Comparison of ENCODE assay signal across 22 mouse cellular contexts in the genomic region with DNA sequence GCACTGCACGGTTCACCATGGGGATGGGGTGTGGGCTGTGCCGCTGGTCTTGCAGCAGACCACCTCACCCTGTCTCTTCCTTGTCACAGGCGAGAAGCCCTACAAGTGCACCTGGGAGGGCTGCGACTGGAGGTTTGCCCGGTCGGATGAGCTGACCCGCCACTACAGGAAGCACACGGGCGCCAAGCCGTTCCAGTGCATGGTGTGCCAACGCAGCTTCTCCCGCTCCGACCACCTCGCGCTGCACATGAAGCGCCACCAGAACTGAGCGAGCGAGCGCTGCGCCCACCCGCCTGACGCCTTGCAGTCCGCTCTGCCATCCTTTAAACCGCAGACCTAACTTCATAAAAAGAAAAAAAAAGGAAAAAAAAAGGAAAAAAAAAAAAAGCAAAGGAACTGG. TPM values are rescaled to one million over a fixed set of nuclear protein-coding genes. Genes with fewer than 3 reads are reported as not detected.
DNase-seq lines count a peak whose midpoint lies in the region; ATAC-seq and TF ChIP-seq lines count a peak whose summit lies in the region.
"Had no signal": no experiment of that assay in that cellular context is flagged by ENCODE, and none has a peak within 500 bp of the region (broad histone marks: within the 10 kb centered on the region; RNA-seq: fewer than 3 reads in every experiment).

No protein-coding gene starts in this region.

- no peaks in the 10 kb centered on the region for H3K9me3 ChIP-seq in heart, embryonic 13.5 days
- H3K9me3 ChIP-seq: forebrain, embryonic 13.5 days had no signal

- ATAC-seq in heart, embryonic 13.5 days (ENCODE audit: extremely low read depth, insufficient number of reproducible peaks, low FRiP score, low TSS enrichment): no peak
- ATAC-seq: forebrain, embryonic 13.5 days; forebrain, postnatal 0 days; hindbrain, embryonic 16.5 days; inflammation-experienced regulatory T-cells, adult 6 months; Patski had no signal

- no peak for TF ChIP-seq POLR2A in testis, adult 2 months (IDR thresholded peaks at IDR 0.05; ENCODE audit: control insufficient read depth, low read depth, low read length)

- H3K4me3 ChIP-seq in heart, embryonic 13.5 days: no peak overlapping the region
- H3K4me3 ChIP-seq in testis, adult 2 months (ENCODE audit: control insufficient read depth, low read depth, low read length): peak overlapping the region; percentile 16; the same call in 1 of the 2 replicates
- H3K4me3 ChIP-seq: forebrain, embryonic 13.5 days; heart, adult 2 months had no signal

- H3K4me1 ChIP-seq in heart, embryonic 13.5 days: no peaks in the 10 kb centered on the region
- no peaks in the 10 kb centered on the region; the same call in none of the 2 replicates for H3K4me1 ChIP-seq in testis, adult 2 months (ENCODE audit: control insufficient read depth, insufficient read depth, low read length)
- H3K4me1 ChIP-seq: forebrain, embryonic 13.5 days had no signal

- intact Hi-C loops in heart, postnatal 10 days (cut with DNase I): no loop called here

- no peak overlapping the region for H3K9ac ChIP-seq in heart, embryonic 13.5 days
- H3K9ac ChIP-seq: forebrain, embryonic 13.5 days; forebrain, postnatal 0 days had no signal

- H3K36me3 ChIP-seq in heart, embryonic 13.5 days: peaks cover 8% of the 10 kb centered on the region; the same call in 1 of the 2 replicates
- H3K36me3 ChIP-seq in testis, adult 2 months (ENCODE audit: control insufficient read depth, insufficient read depth, low read length): no peaks in the 10 kb centered on the region

- no peak for TF ChIP-seq CTCF in testis, adult 2 months (IDR thresholded peaks at IDR 0.05; ENCODE audit: control insufficient read depth, insufficient read depth, insufficient replicate concordance, low read depth, low read length)

- H3K4me2 ChIP-seq in heart, embryonic 13.5 days: peak overlapping the region; percentile 22; the same call in 1 of the 2 replicates
- H3K4me2 ChIP-seq: forebrain, embryonic 13.5 days had no signal

- WGBS in heart, embryonic 13.5 days: 67% methylated on average over 24 of the region's 24 CpGs

- no peaks in the 10 kb centered on the region for H3K27me3 ChIP-seq in heart, embryonic 13.5 days (replicated peaks)
- H3K27me3 ChIP-seq in testis, adult 2 months (ENCODE audit: control insufficient read depth, insufficient read depth, low read length): no peaks in the 10 kb centered on the region
- H3K27me3 ChIP-seq: CH12.LX; forebrain, embryonic 13.5 days; Patski had no signal

- no peak for DNase-seq in heart, postnatal 10 days
- DNase-seq in testis, postnatal 10 days (ENCODE audit: low spot score): no peak
- DNase-seq in ZHBTc4 (ENCODE audit: low read depth, low spot score): peak; percentile 54
- peak; percentile 11 for DNase-seq in testis, postnatal 14 days (ENCODE audit: low spot score)
- DNase-seq in adrenal gland, postnatal 10 days: no peak
- DNase-seq in right cerebral cortex, adult 18-20 months: no peak
- DNase-seq: adrenal gland, adult 8-10 months; cerebellum, adult 11 months; cerebellum, adult 9-11 months; cerebellum, postnatal 36 days; forebrain, postnatal 0 days; gastrocnemius, postnatal 14 days; heart, adult 2 months; heart, postnatal 14 days; kidney, adult 18-20 months had no signal

- no peak overlapping the region for H3K27ac ChIP-seq in heart, embryonic 13.5 days (replicated peaks)
- no peak overlapping the region for H3K27ac ChIP-seq in testis, adult 2 months (ENCODE audit: control insufficient read depth, insufficient read depth, low read depth, low read length)
- H3K27ac ChIP-seq: forebrain, embryonic 13.5 days; heart, adult 2 months had no signal

RNA-seq across cellular contexts. Expression of a gene that starts 14.6 kb away (rescaled TPM):
- polyA plus RNA-seq in heart, embryonic 13.5 days (2015; fragmentation: Nextera tagmentation; extraction: Ambion mirVana): 2.2 and 2.3 TPM in 2 replicates
- 1 to 10 TPM; 1.6 to 2.0 TPM for total RNA-seq in heart, postnatal 10 days (2021)
- polyA plus RNA-seq in testis, adult 2 months (2012; rRNA removed): 15.4 and 16.5 TPM in 2 replicates
- 1 to 10 TPM; 7.2 to 7.5 TPM for total RNA-seq in adrenal gland, postnatal 10 days (2021)
- polyA plus RNA-seq: inflammation-experienced regulatory T-cells, adult 6 months had no signal

Comparison
In these comparisons a context has a peak if more than half of its experiments do, and no peak if none do; other contexts are left out.
1. DNase-seq: peak in ZHBTc4 (single experiment) and testis, postnatal 14 days (single experiment); none in heart, postnatal 10 days (0 of 2), testis, postnatal 10 days (single experiment), adrenal gland, postnatal 10 days (single experiment) and right cerebral cortex, adult 18-20 months (single experiment).